Mouse (Mus musculus) CH12.LX (cell line): ENCODE results near the gene Eps8.

ENCODE experiments used
- CHD2 ChIP-seq: IDR thresholded peaks from 2 replicates; pipeline ENCODE4 v1.6.1; 2011; ENCODE audit warnings: low read length, improper control_type of control experiment
- CTCF ChIP-seq, 2 experiments: IDR thresholded peaks in 1 of 2; conservative IDR thresholded peaks in 1 of 2; 2 replicates each; pipeline ENCODE4 v1.5.1; 2011 to 2012; ENCODE audit warnings: low read depth in 2 of 2, low read length in 2 of 2, improper control_type of control experiment in 1 of 2, inconsistent platforms in 1 of 2, mild to moderate bottlenecking in 1 of 2, moderate library complexity in 1 of 2
- HCFC1 ChIP-seq: IDR thresholded peaks from 2 replicates; pipeline ENCODE4 v1.6.1; 2012; ENCODE audit warnings: low read depth, mild to moderate bottlenecking, inconsistent platforms, low read length, improper control_type of control experiment
- MAFK ChIP-seq: IDR thresholded peaks from 2 replicates; pipeline ENCODE4 v1.6.1; 2011; ENCODE audit warnings: low read length, improper control_type of control experiment; ENCODE audit not compliant: insufficient replicate concordance
- MEF2A ChIP-seq: IDR thresholded peaks from 2 replicates; pipeline ENCODE4 v1.6.1; 2014; ENCODE audit warnings: low read depth, mild to moderate bottlenecking, inconsistent platforms, low read length, improper control_type of control experiment, borderline replicate concordance
- POLR2A ChIP-seq: IDR thresholded peaks from 2 replicates; pipeline ENCODE4 v1.6.1; 2011; ENCODE audit warnings: low read depth, mild to moderate bottlenecking, improper control_type of control experiment, low read length
- USF1 ChIP-seq: IDR thresholded peaks from 2 replicates; pipeline ENCODE4 v1.6.1; 2014; ENCODE audit warnings: low read depth, mild to moderate bottlenecking, inconsistent platforms, low read length, improper control_type of control experiment
- USF2 ChIP-seq: conservative IDR thresholded peaks from 2 replicates; pipeline ENCODE4 v1.6.1; 2011; ENCODE audit warnings: low read depth, low read length, improper control_type of control experiment
- ZKSCAN1 ChIP-seq: IDR thresholded peaks from 2 replicates; pipeline ENCODE4 v1.6.1; 2012; ENCODE audit warnings: low read depth, inconsistent platforms, low read length, improper control_type of control experiment, borderline replicate concordance

- TF ChIP-seq USF2 (no peak), MEF2A (no peak), POLR2A (no peak), HCFC1 (no peak), CTCF (conservative IDR thresholded peaks at IDR 0.05 in 1 of 2, IDR thresholded peaks at IDR 0.05 in 1 of 2; ENCODE audit: low read depth in 2 of 2, low read length in 2 of 2) (no peak), ZKSCAN1 (no peak), CHD2 (no peak), MAFK (no peak), USF1 (no peak)
These were observed 13.0 kb downstream of the Eps8 start for GRCm38 (mm10) chr6:137641642-137642041.
